Mouse (Mus musculus) hematopoietic stem cell, adult 5-6 weeks (primary cell): ENCODE measurements around the gene Akr1b10. TPM values are rescaled to one million over a fixed set of nuclear protein-coding genes. Genes with fewer than 3 reads are reported as not detected.
"Not testable (repeated sequence)": the region's sequence is repeated elsewhere in the genome, so short reads cannot be mapped to it uniquely, and the experiment has no call there.

Experiments used
- ATAC-seq, 2 experiments: fragments of 125-278 bp in 1 of 2; replicated peaks in 1 of 2; 2 replicates each; pipeline ENCODE4 v1.8.0; 2016 to 2017; ENCODE audit warnings: inconsistent platforms in 2 of 2, mild to moderate bottlenecking in 2 of 2, moderate number of reproducible peaks in 2 of 2, low read depth in 1 of 2, moderate TSS enrichment in 1 of 2; ENCODE audit not compliant: low FRiP score in 2 of 2, poor library complexity in 2 of 2, severe bottlenecking in 2 of 2, insufficient read depth in 1 of 2, low TSS enrichment in 1 of 2
- total RNA-seq: library from RNA; stranded (forward); fragments of 172-1452, 232-1000 nt; gene quantifications from 2 replicates; pipeline ENCODE4 v1.2.3, GENCODE M21; 2017

The Akr1b10 gene
- total RNA-seq, 1 experiment from 2014 or later = 40.2 TPM

DNA sequence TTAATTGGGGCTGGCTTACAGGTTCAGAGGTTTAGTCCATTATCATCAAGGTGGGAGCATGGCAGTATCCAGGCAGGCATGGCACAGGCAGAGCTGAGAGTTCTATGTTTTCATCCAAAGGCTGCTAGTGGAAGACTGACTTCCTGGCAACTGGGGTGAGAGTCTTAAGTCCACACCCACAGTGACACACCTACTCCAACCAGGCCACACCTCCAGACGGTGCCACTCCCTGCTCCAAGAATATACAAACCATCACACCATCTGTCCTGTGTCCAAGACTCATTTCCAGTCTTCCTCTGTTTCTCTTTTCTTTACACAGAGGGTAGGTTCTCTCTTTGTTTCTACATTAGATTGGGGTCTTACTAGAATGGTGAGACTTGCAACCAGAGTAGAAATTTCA is 29.4 kb downstream of the Akr1b10 start:
- not testable (repeated sequence) for ATAC-seq

GRCm38 (mm10) chr6:34416521-34416920 is 32.5 kb downstream of the Akr1b10 start:
- no peak for ATAC-seq

DNA sequence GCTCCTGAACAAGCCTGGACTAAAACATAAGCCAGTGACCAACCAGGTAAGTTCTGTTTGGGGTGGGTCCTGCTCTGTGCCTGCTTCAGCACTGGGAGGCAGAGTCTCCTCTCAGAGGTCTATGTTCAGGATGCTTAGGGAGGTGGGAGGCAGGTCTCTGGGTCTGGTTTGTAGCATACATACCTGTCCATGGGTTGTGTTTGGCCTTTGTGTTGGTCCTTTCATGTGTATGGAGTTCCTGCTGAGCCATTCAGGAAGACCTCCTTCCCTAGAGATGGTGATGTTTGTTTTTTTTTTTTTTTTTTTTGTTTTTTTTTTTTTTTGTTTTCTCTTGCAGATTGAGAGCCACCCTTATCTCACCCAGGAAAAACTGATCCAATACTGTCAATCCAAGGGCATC is 35.1 kb downstream of the Akr1b10 start:
- ATAC-seq = no peak

- no peak for ATAC-seq
These were observed 55.0 kb downstream of the Akr1b10 start for GRCm38 (mm10) chr6:34439006-34439405.

DNA sequence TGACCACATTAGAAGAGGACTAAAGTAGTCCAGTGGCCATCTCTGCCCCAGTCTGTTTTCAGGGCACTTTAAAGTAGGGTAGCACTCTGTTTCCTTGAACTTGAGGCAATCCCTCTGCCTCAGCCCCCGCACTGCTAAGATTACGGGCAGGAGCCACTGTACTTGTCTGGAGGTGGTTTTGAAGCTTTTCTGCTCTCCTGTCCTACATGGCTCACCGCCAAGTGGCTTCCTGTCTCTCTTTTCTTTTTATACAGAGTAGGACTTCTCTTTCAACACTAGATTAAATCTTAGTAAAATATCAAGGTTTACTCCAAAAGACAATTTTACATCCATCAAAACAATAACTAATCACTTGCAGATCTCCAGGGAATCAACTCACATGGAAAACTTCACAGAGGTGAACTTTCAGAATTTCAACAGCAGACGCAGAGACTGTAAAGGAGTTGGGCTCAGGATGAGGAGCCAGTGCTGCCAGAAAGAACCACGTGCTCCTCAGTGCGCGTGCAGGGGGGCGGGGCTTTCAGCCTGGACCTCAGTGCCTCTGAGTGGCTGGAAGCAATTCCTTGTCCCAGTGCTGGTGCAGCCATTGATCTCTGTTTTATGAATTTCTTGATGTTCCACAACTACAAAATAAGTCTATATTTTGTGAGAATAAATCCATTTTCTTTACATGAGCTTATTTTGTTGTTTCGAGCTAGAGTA is 57.7 kb downstream of the Akr1b10 start:
- no peak for ATAC-seq

DNA sequence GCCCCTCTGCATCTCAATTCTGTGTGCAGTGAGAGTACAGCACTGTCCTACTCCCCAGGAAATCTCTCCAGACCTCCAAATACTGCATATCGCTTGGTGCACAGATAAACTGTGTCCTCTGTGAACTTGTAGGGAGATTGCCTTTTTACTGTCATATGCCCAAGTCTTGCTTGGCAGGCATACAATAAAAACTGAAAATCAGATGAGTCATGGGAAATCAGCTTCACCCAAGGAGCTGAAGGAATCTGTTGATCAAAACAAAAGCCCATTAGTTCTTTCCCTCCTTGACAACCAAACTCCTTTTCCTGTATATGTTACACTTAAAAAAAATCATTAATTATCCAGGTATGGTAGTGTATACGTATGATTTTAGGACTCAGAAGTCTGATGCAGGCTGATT is 59.8 kb downstream of the Akr1b10 start:
- no peak for ATAC-seq

Other genes with a start within 250 kb of the Akr1b10 start
- 31.8 and 32.2 TPM in 2 replicates for gene Slc35b4, start 207.1 kb upstream of the Akr1b10 start, total RNA-seq
- gene Akr1b3, start 66.7 kb upstream of the Akr1b10 start, total RNA-seq = 101 and 135 TPM in 2 replicates
- not detected in 2 replicates for gene Akr1b8, start 30.1 kb upstream of the Akr1b10 start, total RNA-seq
- gene Akr1b7, start 28.1 kb downstream of the Akr1b10 start, total RNA-seq = not detected in 2 replicates
- gene Bpgm, start 92.0 kb downstream of the Akr1b10 start, total RNA-seq = 21.1 and 35.0 TPM in 2 replicates
- 0.65 TPM in 1 of 2 replicates, not detected in the other for gene Cald1, start 214.3 kb downstream of the Akr1b10 start, total RNA-seq